Mouse (Mus musculus) embryo, embryonic 11 days (tissue): ENCODE results near the gene Npas3.

Source experiments
- DNase-seq: peaks from one replicate; pipeline ENCODE4 v3.0.0-alpha.2; 2015

Gene Npas3

DNA sequence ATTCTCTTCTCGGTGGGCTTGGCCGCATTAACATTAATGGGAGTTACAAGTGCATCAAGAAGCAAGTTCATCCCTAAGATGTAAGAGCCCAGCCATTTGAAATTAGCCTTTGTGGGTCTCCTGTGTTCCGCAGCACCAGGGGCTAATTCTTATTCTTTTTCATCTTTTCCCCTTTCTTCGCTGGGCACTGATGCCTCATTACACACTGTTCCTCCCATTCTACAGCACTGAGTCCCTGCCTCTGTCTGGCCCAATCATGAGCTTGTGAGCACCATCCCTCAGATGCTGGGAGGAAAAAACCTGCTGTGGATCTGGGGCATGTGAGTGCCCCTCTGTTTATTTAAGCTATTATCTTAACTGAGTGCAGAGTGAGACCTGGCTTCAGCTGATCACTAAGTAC is 633.2 kb downstream of the Npas3 start:
- no peak for DNase-seq

DNA sequence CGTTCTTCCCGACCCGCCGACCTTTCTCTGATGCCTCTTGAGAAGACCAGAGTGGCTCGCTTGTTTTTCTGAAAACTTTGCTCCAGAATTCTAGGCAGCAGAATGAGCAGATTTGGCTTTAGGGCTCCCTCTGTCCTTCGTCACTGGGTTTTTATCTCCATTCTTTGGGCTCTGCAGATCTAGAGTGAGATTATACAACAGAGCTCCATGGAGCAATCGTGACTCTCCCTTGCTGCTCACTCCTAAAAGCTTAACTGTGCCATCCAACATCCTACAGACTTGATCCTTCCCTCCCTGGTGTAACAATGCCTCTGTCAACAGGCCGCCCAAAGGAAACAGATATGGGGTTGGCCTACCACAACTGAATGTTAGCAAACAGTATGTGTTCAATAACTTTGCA is 634.4 kb downstream of the Npas3 start:
- DNase-seq: no peak

DNA sequence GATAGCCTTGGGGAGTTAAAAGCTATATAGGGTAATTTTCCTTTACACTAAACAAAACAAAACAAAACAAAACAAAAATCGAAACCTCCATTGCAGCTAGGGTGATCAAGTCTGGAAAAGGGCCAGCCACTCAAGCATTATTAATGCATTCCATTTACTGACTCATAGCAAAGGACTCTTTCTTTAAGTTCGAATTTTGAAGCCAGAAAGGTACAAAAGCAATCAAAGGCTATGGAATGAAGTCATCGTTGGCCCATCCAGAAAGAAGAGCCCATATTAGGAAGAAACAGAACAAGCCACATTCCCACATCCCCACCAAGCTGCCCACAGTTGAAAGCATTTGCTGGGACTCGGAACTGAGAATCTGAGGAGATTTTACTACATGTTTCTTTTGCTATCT is 640.1 kb downstream of the Npas3 start:
- no peak for DNase-seq

DNA sequence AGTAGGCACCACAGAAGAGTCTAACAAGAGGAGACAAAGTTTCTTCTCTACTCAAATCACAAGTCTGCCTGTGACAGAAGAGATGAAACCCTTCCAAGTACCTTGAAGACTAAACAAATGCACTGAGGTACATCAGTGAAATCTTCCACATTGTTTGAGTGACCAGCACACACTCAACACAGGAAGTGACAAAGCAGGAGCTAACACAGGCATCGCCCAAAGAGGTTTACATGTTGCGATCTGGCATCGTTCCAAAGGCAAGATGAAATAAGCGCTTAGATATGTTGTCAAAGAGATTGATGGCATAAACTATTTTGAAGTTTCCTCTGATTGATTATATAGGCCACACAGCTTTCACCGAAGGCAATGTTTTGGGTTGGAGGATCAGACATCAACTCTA is 647.4 kb downstream of the Npas3 start:
- DNase-seq: no peak

DNA sequence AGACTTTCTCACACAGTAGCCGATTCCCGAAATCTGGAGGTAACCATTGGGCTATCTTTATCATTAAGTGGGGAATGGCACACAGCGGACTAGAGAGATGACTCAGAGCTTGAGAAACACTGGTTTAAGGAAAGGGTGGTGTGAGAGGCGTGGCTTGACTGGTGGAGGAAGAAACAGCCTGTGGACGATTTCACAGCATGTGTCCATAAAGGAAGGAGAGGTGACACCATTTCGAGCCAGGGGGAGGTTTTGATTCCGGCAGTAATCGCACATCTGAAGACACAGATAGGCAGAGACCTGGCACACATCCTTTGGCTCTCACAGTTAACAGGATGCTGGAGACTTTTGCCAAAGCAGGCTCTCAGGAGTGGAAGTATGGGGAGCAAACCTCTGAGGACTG is 660.3 kb downstream of the Npas3 start:
- DNase-seq: no peak

DNA sequence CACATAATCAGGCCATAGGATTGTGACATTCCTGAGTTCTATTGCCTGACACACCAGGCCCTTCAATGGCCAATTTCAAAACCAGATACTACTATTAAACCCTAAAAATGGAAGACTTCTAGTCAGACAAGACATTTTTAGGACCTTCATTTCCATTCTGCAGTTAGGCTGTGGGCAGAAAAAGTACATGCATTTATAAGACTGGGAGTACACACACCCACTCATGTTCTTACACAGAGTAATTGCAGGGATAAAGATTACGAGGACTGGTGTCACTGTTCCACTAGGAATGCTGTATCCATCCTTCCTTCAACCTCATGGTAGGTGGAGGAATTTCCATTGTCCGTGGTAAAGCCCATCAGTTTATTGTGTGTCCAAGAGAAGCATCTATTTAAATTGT is 661.7 kb downstream of the Npas3 start:
- no peak for DNase-seq

DNA sequence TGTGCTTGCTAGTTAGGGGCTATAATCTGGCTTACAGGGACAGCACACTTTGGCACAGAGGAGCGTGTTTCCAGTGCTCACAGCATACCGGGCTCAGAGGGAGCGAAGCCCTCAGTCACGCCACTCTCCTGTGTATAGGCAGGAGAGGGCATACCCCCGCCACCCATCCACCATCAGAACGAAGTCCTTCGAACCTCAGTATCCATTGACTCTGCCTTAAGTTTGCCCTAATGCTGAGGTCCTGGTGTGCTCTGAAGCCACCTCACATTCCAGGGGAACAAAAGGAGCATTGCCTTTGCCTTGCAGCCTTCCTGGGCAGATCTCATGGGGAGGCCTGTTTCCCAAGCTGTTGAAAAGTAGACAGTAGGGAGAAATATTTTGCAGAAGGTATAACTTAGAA is 673.7 kb downstream of the Npas3 start:
- no peak for DNase-seq

DNA sequence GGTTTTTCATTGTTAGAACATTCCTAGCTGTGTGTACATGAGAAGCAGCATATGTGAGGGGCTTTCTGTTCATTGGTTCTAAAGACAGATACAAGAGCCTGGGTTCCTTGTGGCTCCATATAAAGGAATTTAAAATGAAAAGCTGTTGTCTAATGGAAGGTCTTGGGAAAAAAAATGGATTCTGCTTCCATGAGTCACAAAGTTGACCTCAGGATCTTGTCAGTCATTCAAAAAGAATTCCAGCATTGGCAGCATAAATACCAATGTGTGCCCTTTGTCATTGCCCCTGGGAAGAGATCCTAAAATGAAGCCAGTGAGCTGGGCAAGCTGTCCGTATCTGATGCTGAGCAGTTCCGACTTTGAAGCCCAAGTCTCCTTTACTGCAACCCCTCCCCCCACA is 700.3 kb downstream of the Npas3 start:
- no peak for DNase-seq

DNA sequence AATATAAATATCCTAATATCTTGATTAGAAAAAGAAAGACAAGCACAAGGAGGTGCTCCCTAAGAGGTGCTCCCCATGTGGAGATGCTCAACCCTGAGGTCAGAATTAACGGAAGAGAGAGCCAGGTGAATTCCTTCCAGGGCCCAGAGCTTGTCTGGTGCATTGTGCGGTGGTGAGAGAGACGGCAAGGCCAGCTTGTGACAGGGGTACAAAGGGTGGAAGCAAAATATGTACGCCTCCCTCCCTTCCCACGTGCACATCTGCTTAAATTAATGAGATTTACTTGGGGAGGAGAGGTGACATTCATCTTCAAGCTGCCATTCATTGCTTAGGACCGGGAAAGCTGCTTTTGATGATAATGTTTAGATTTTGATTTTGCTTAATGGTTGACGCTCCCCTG is 713.5 kb downstream of the Npas3 start:
- DNase-seq: peak; percentile 20

DNA sequence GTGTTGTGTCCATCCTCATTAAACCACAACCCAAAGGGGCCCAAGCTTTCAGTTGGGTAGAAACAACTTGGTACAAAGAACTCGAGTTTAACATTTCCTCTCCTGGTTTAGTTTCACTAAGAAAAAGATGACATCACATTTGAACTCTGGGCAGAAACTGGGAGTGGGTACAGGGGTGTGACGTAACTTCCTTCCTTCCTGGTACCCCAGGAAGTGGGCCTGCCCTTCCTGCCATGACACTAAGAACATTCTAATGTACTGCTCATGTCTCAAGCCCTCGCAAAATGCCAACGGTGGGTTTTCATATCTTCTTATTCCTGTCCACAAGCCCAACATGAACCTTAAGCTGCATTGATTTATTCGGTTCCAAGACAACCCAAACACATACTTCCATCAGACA is 715.1 kb downstream of the Npas3 start:
- no peak for DNase-seq

DNA sequence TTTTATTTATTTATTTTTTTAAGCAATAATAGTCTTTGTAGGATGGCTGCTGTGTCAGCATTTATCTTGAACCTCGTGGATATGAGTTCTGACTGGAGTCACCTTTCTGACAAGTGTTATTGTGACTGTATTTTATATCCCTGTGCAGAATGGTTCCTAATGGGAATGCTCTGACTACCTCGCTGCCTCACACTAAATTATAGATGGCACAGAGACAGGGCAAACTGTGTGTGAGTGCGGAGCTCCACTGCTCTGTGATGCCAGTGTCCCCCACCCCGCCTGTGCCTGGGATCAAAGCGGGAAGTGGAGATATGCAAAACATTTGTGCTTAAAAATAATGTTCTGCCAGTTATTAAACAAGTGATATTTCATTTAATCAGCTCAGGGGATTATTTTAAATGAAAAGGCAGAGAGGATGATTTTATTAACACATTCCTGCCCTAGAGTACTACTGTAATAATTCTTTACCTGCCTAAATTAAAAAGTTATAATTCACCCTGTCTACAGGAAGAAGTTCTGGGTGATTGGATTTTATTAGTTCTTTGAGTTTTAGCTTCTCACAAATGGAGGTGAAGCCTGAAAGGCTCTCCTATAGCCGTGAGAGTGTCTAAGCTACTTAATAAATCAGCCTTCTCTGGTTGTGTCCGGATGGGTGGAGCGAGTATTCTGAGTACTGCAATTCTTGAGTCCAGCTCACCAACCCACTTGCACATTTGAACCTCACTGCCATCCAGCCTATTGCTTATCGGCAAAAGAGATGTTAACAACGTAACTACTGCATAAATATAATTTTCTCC is 721.1 kb downstream of the Npas3 start:
- DNase-seq: no peak

DNA sequence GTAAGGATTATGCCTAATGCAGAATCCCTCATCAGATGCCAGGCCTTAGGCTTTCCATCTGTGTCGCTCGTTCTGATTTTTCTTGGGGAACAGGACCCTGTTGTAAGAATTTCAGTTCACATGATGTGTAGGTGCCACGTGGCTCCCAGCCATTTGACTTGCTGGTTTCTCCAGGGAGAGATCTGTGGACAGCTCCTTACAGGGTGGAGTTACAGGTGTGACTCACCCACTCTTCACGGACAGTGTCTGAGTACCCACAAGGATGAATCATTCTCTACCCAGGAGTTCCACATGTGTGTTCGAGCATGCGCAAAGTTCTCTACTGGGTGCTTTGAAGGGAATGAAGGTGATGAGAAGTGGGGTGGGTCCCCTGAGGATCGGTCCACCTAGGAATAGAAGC is 722.2 kb downstream of the Npas3 start:
- DNase-seq: no peak

DNA sequence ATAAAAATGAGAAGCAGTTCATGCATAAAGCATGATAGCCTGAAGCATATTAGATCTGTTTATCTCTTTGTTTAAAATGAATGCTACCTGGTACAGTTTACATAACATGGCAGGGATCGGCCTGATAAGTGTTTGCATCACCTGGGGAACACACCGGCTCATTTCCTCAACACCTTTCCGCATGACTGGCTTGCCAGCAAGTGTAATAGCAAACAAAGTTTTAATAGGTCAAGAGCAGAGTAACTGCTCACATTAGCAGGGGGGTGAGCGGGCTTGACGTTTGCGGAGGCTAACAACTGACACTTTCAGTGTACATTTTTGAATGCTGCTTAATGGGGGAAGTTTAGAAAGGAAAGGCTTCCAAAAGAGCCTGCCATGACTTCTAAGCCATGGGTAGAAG is 724.9 kb downstream of the Npas3 start:
- no peak for DNase-seq

DNA sequence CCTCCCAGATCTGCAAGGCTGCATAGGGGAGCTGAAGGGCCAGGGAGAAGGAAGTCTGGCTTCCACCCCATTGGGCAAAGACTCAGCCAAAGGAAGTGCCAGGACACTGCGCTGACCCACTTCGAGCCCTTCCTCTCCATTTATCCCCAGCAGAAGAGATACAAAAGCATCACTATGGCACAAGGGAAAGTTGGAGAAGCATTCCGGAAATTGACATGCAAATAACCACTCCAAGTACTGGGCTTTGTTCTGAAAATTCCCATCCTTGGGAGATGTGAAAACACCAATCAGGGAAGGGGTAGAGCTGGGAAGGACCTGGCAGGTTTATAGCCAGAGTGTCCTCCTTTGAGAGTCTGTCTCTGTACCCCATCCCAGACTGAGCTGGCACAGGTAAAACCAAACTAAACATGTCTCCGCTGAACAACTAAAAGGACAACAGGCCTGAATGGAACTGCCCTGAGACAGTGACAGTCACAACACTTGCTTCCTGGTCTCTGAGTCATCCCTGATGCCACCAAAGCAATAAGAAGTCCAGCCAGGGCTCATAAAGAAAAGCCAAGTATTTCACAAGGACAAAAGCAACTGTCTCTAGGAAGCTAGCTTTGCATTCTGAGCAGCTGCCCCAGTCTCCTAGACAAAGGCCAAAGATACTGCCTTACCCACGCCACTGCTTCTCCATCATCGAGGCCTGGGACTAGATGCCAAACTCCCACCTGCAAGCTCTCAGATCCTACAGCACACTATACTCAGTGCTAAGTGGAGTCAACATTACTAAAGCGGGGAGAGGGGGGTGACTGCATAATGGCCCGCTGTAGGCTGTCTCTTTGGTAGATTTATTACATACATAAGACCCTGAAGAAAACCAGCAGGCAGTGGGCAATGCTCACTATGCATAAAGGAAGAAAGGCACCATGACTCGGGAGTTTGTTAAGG is 733.4 kb downstream of the Npas3 start:
- peak; percentile 18 for DNase-seq

DNA sequence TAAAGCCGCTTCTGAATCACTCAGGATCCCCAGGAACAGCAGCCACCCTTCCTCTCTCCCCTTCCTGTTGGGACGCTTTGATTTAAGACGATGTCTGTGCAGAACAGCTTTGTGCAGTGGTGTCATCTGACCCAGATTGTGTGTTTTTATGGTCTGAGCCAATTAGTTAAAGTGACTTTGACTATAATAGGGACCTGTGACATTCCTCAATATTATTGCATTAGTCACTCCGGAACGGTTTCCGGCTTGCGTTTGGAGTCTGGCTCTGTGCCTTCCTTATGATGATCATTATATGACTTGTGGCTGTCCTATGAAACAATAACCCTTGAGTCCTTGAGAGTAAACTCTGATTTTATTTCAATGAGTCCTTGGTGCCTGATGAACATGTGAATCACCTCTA is 735.5 kb downstream of the Npas3 start:
- no peak for DNase-seq

DNA sequence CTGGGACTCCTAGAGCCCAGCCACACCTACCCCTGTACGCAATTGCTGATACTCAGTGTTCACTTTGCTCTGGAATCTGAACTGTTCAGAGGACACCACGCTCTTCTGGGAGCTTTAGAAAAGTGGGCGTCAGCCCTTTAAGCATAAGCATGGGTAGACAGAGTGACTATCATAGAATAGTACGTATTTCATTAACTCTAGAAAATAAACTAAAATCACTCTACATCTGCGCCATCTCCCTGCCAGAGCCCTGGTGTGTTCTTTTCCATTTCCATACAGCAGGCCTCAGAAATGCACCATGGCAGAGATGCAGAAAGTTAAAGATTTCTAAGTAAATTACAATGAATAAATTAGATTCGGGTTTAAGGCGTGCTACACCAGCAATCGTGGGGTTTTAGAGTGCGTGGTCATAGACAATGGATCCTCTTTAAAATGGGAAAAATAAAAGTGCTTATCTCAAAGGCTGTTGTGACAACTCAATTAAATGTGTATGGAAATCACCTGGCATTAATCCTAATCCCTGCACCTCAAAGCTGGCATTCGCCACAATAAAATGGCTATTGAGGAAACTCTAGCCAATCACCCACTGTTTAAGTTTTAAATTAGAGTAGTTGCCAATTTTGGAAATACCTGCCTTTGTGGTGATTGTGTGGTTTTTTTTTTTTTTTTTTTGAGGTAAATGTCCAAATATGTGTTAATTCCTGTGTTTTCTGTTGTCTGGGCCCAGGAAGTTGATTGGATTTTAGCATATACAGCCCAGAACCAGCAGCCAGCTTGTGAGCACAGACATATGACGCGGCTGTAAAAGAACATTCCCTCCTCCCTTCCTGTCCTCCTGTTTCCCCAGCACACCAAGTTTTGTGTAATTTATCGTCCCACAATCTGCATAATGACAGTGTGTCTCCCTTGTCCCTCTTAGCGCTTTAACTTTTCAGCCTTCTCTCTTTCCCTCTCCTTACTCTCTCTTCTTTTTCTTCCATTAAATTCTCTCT is 737.7 kb downstream of the Npas3 start:
- no peak for DNase-seq

DNA sequence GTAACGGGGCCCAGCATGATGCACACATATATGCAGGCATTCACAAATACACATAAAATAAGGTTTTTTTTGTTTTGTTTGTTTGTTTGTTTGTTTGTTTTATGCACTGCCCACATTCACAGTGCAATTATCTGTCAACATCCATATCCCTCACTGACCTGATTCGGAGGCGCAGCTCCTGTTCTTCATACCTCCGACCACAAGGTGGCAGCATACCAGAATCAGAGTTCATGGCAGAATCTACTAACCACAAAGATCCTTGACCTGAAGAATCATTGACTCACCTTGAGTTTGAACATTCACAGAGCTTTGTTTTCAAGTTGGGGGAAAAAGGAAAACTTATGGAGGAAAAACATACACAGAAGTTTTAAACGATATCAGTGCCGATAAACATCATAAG is 743.9 kb downstream of the Npas3 start:
- no peak for DNase-seq

DNA sequence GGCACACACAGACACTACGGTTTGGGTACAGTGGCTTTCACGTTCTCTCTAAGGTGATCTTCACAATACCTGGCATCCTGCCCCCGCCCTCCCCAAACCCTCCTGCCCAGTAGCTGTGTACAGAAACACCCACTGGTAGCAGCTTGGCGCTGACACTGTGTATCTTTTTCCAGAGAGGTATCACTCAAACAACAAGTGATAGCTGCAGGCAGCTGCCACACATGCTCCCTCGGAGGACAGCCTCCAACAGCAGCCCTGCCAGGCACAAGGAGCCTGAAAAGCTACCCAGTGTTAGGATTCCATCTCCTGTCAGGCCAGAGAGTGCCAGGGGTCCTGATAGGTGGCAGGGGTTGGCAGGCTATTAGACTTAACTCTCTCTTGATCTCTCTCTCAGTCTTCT is 747.2 kb downstream of the Npas3 start:
- DNase-seq: no peak

DNA sequence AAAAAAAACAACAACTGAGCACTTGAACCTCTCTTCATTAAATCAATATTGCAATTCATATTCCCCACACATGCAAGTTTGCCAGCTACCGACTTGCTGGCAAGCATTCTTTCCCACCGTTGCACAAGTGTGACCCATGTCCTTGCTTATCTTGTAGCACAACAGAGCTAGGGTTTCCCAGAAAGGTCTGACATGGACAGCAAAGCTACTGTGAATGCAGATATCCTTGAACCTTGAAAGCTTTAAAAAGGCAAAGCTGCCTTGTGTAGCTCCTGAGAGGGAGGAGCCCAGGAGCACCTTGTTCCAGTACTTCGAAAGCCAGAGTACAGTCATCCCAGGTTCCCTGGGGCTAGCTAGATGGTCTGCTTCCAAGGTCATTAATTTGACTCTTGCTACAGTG is 748.7 kb downstream of the Npas3 start:
- DNase-seq: no peak

DNA sequence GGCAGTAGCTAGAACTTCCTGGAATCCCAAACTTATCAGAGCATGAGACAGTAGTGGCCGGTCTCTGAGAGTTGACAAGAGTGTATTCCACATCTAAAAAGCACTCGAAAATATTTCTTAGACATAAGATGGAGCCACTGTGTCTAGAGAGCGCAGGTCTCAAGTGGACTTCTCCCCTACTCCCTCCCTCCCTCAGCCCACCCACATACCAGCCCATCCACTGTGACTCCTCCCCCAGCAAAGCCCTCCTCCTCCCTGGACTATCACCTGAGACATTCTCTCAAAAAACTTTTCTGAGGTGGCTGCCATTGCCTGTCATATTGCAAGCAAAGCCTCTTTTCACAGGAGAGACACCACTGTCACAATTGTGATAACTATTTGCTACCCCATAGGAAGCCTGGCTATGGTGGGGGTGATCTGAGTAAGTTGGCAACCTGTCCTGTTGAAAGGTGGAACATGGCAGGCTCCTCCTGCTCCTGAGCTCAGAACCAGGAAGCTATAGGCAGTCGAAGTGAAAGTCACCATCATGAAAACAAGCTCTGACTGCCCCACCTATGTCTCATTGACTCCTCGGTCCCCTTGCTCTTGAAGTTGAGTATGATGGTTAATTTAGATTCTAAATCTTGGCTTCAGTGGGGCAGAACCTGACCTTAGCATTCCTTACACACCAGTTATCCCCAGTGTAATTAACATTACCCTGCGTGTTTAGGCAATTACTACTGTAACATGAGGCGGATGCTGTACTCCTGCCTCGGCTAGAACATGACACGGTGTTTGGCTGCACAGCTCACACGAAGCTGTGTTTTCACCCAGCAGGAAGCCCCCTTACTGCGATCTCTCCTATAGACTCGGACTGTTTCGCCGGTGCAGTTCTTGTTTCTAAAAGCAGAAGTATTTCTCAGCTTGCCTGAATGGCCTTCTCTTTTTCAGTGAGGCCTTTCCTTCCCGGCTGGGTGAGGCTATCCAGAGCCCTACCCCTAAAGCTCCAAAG is 751.5 kb downstream of the Npas3 start:
- DNase-seq: peak; percentile 28

DNA sequence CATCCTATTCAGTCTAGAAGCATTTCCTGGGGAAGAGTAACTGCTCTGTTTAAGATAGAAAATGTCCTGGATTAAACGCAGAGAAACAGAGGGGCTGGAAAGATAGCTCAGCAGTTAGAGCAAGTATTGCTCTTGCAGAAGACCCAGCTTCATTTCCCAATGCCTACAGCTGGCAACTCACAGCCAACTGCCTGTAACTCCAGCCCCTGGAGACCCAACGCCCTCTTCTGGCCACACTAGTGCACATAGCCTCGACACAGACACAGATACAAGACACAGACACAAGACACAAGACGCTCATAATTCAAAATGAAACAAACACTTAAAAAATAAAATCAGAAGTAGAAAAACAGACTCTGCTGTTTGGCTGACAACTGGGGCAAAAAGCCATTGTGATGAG is 754.0 kb downstream of the Npas3 start:
- DNase-seq: peak; percentile 20

DNA sequence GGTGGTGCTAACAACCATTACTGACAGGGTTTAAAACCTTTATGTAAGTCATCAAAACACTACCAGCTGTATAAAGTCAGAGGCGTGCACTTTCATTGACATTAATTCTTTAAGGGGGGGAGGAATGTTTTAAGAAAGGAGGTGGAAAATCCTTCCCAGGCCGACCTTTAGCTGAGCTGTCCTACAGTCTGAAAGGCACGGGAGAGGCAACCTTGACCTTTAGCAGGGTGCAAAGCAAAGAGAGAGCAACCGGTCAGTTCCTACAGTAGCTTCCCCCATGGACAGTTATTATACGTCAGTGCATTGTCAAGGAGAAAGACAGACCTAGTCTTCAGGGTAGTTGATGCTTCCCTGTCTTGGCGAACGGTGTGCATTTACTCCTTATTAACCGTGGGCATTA is 756.1 kb downstream of the Npas3 start:
- peak; percentile 23 for DNase-seq
